Mouse (Mus musculus) kidney, adult 2 months (tissue): ENCODE measurements around the gene Mia.

Experiments
- CTCF ChIP-seq: fragments of 200-500 bp; conservative IDR thresholded peaks from 2 replicates; pipeline ENCODE4 v1.5.1; 2011; ENCODE audit warnings: low read depth, mild to moderate bottlenecking, control low read depth, low read length, moderate library complexity, mixed read lengths; ENCODE audit not compliant: insufficient read depth, insufficient read length
- POLR2A ChIP-seq: fragments of 200-500 bp; IDR thresholded peaks from one replicate; pipeline ENCODE4 v1.6.1; 2011; ENCODE audit warnings: low read depth, low read length, control low read depth

- TF ChIP-seq CTCF (no peak), POLR2A (peak; percentile 58)
Observed at GRCm38 (mm10) chr7:27166614-27167474, 14.1 kb downstream of the Mia start, which contains the start of gene Egln2.
